Mouse (Mus musculus) hindbrain, embryonic 11.5 days (tissue): ENCODE measurements at regions not wholly inside any gene's neighbourhood (a gene's known extent, or its start where the extent isn't known, plus 50 kb on each side); places are given as distances from the start of the nearest gene placed in this dataset.

Experiments used
- ATAC-seq: fragments of 200-750 bp; cut with Nextera tagmentation; 2 replicates; pipeline ENCODE4 v1.8.0; 2017; ENCODE audit warnings: mild to moderate bottlenecking, moderate TSS enrichment, moderate library complexity; ENCODE audit not compliant: low FRiP score
- DNase-seq: peaks from one replicate; pipeline ENCODE4 v3.0.0-alpha.2; 2015; ENCODE audit warnings: low spot score
- H3K27ac ChIP-seq: fragments of 300-500 bp; sonication (generic); 2 replicates; pipeline ENCODE4 v1.5.1; 2014; ENCODE audit warnings: mild to moderate bottlenecking, low read depth, low read length
- H3K27me3 ChIP-seq: fragments of 300-500 bp; sonication (generic); 2 replicates; pipeline ENCODE4 v1.6.1; 2014; ENCODE audit warnings: mild to moderate bottlenecking, low read length, moderate library complexity, mixed read lengths; ENCODE audit not compliant: control insufficient read depth, insufficient read depth
- H3K36me3 ChIP-seq: fragments of 300-500 bp; sonication (generic); 2 replicates; pipeline ENCODE4 v1.6.1; 2014; ENCODE audit warnings: mild to moderate bottlenecking, low read length, moderate library complexity, mixed read lengths; ENCODE audit not compliant: control insufficient read depth, insufficient read depth
- H3K4me1 ChIP-seq: fragments of 300-500 bp; sonication (generic); replicated peaks from 2 replicates; pipeline ENCODE4 v1.6.1; 2014; ENCODE audit warnings: low read length, mixed read lengths; ENCODE audit not compliant: control insufficient read depth, insufficient read depth
- H3K4me2 ChIP-seq: fragments of 300-500 bp; sonication (generic); replicated peaks from 2 replicates; pipeline ENCODE4 v1.6.1; 2014; ENCODE audit warnings: mild to moderate bottlenecking, low read depth, low read length
- H3K4me3 ChIP-seq: fragments of 300-500 bp; sonication (generic); 2 replicates; pipeline ENCODE4 v1.5.1; 2014; ENCODE audit warnings: low read depth, low read length
- H3K9ac ChIP-seq: fragments of 300-500 bp; sonication (generic); 2 replicates; pipeline ENCODE4 v1.6.1; 2014; ENCODE audit warnings: low read depth, low read length
- H3K9me3 ChIP-seq: fragments of 300-500 bp; sonication (generic); 2 replicates; pipeline ENCODE4 v1.6.1; 2016; ENCODE audit warnings: low read length; ENCODE audit not compliant: control insufficient read depth
- WGBS: fragments of 180-500 bp; shearing (Covaris S2); extraction: QIAGEN DNeasy Blood & Tissue Kit; methylation state at CpG from one replicate; pipeline ENCODE4 v1.1.7; 2014; 5-methylcytosine and 5-hydroxymethylcytosine counted together

GRCm38 (mm10) chr2:178584970-178585566, 154.7 kb downstream of the Cdh26 start:
- Histone ChIP-seq H3K9ac (no peak overlapping the region), H3K27me3 (no peaks in the 10 kb centered on the region), H3K4me1 (no peaks in the 10 kb centered on the region), H3K9me3 (no peaks in the 10 kb centered on the region), H3K4me3 (no peak overlapping the region), H3K4me2 (no peak overlapping the region), H3K36me3 (no peaks in the 10 kb centered on the region), H3K27ac (no peak overlapping the region)
- ATAC-seq = no peak
- WGBS = 65% methylated on average over 5 of the region's 5 CpGs
- no peak for DNase-seq

- H3K9ac ChIP-seq = no peak overlapping the region
- H3K4me2 ChIP-seq = no peak overlapping the region
- H3K9me3 ChIP-seq = no peaks in the 10 kb centered on the region
- ATAC-seq = no peak
- H3K27me3 ChIP-seq = no peaks in the 10 kb centered on the region
- no peaks in the 10 kb centered on the region for H3K4me1 ChIP-seq
- H3K4me3 ChIP-seq = no peak overlapping the region
- no peaks in the 10 kb centered on the region for H3K36me3 ChIP-seq
- DNase-seq = no peak
- no peak overlapping the region for H3K27ac ChIP-seq
- 80% methylated on average over 7 of the region's 7 CpGs for WGBS
These were observed 156.9 kb downstream of the Cdh26 start for GRCm38 (mm10) chr2:178587134-178587636.

GRCm38 (mm10) chr2:178593743-178594142, 163.4 kb downstream of the Cdh26 start:
- H3K4me3 ChIP-seq = no peak overlapping the region
- ATAC-seq (no peak), DNase-seq (no peak)
- 84% methylated on average over 9 of the region's 9 CpGs for WGBS
- H3K36me3 ChIP-seq = no peaks in the 10 kb centered on the region
- H3K27ac ChIP-seq = no peak overlapping the region
- H3K9ac ChIP-seq = no peak overlapping the region
- H3K4me2 ChIP-seq = no peak overlapping the region
- H3K4me1 ChIP-seq = no peaks in the 10 kb centered on the region; the same call in 1 of the 2 replicates
- no peaks in the 10 kb centered on the region for H3K9me3 ChIP-seq
- no peaks in the 10 kb centered on the region for H3K27me3 ChIP-seq

GRCm38 (mm10) chr2:178594177-178594576, 163.8 kb downstream of the Cdh26 start:
- WGBS = 39% methylated on average over 6 of the region's 6 CpGs
- Histone ChIP-seq H3K27ac (no peak overlapping the region), H3K4me1 (no peaks in the 10 kb centered on the region; the same call in 1 of the 2 replicates), H3K9me3 (no peaks in the 10 kb centered on the region), H3K27me3 (no peaks in the 10 kb centered on the region), H3K36me3 (no peaks in the 10 kb centered on the region), H3K9ac (no peak overlapping the region), H3K4me3 (no peak overlapping the region), H3K4me2 (no peak overlapping the region)
- ATAC-seq = no peak
- no peak for DNase-seq

- Histone ChIP-seq H3K4me2 (no peak overlapping the region), H3K4me1 (no peaks in the 10 kb centered on the region; the same call in 1 of the 2 replicates), H3K9ac (no peak overlapping the region), H3K36me3 (no peaks in the 10 kb centered on the region), H3K27me3 (no peaks in the 10 kb centered on the region), H3K4me3 (no peak overlapping the region), H3K27ac (no peak overlapping the region; the same call in 1 of the 2 replicates), H3K9me3 (no peaks in the 10 kb centered on the region)
- no peak for DNase-seq
- whole genome bisulfite sequencing = 69% methylated on average over 16 of the region's 16 CpGs
- ATAC-seq = peak; percentile 38; the same call in 1 of the 2 replicates
These were observed 166.2 kb downstream of the Cdh26 start for GRCm38 (mm10) chr2:178596312-178597083.

GRCm38 (mm10) chr2:178597084-178597470, 166.7 kb downstream of the Cdh26 start:
- H3K4me2 ChIP-seq = no peak overlapping the region
- 73% methylated on average over 7 of the region's 7 CpGs for WGBS
- H3K27ac ChIP-seq = no peak overlapping the region
- DNase-seq (no peak), ATAC-seq (no peak; the same call in 1 of the 2 replicates)
- no peaks in the 10 kb centered on the region for H3K9me3 ChIP-seq
- no peak overlapping the region for H3K9ac ChIP-seq
- H3K36me3 ChIP-seq = no peaks in the 10 kb centered on the region
- H3K4me3 ChIP-seq = no peak overlapping the region
- no peaks in the 10 kb centered on the region; the same call in 1 of the 2 replicates for H3K4me1 ChIP-seq
- H3K27me3 ChIP-seq = no peaks in the 10 kb centered on the region

- ATAC-seq (no peak), DNase-seq (no peak)
- no peaks in the 10 kb centered on the region for H3K9me3 ChIP-seq
- H3K36me3 ChIP-seq = no peaks in the 10 kb centered on the region
- H3K4me3 ChIP-seq = no peak overlapping the region
- H3K4me2 ChIP-seq = no peak overlapping the region
- no peak overlapping the region for H3K9ac ChIP-seq
- H3K4me1 ChIP-seq = no peaks in the 10 kb centered on the region; the same call in 1 of the 2 replicates
- WGBS = 86% methylated on average over 5 of the region's 5 CpGs
- no peak overlapping the region for H3K27ac ChIP-seq
- no peaks in the 10 kb centered on the region for H3K27me3 ChIP-seq
These were observed 168.0 kb downstream of the Cdh26 start for GRCm38 (mm10) chr2:178598371-178598770.

GRCm38 (mm10) chr2:178598836-178599235, 168.5 kb downstream of the Cdh26 start:
- H3K27me3 ChIP-seq = no peaks in the 10 kb centered on the region
- ATAC-seq = no peak
- H3K4me1 ChIP-seq = no peaks in the 10 kb centered on the region; the same call in 1 of the 2 replicates
- H3K9me3 ChIP-seq = no peaks in the 10 kb centered on the region
- H3K4me3 ChIP-seq = no peak overlapping the region
- no peak overlapping the region for H3K4me2 ChIP-seq
- 81% methylated on average over 3 of the region's 3 CpGs for WGBS
- no peaks in the 10 kb centered on the region for H3K36me3 ChIP-seq
- H3K9ac ChIP-seq = no peak overlapping the region
- DNase-seq = no peak
- no peak overlapping the region for H3K27ac ChIP-seq

- Histone ChIP-seq H3K4me3 (no peak overlapping the region), H3K4me2 (no peak overlapping the region), H3K27me3 (no peaks in the 10 kb centered on the region), H3K4me1 (no peaks in the 10 kb centered on the region), H3K9me3 (no peaks in the 10 kb centered on the region), H3K27ac (no peak overlapping the region), H3K36me3 (no peaks in the 10 kb centered on the region), H3K9ac (no peak overlapping the region)
- ATAC-seq (no peak), DNase-seq (no peak)
- 75% methylated on average over 2 of the region's 2 CpGs for WGBS
These were observed 173.1 kb downstream of the Cdh26 start for GRCm38 (mm10) chr2:178603443-178603842.
